Mouse (Mus musculus) forebrain, embryonic 10.5 days (tissue): ENCODE measurements at regions not wholly inside any gene's neighbourhood (a gene's known extent, or its start where the extent isn't known, plus 50 kb on each side); places are given as distances from the start of the nearest gene placed in this dataset.
"Not testable (repeated sequence)": the region's sequence is repeated elsewhere in the genome, so short reads cannot be mapped to it uniquely, and the experiment has no call there.

Experiments used
- DNase-seq: peaks from one replicate; pipeline ENCODE4 v3.0.0-alpha.2; 2017; ENCODE audit warnings: low spot score; ENCODE audit errors: extremely low spot score
- H3K27ac ChIP-seq: fragments of 300-500 bp; sonication (generic); 2 replicates; pipeline ENCODE4 v1.5.1; 2016; ENCODE audit warnings: mild to moderate bottlenecking
- H3K27me3 ChIP-seq: fragments of 300-500 bp; sonication (generic); 2 replicates; pipeline ENCODE4 v1.6.1; 2016; ENCODE audit warnings: mild to moderate bottlenecking; ENCODE audit not compliant: poor library complexity, severe bottlenecking
- H3K36me3 ChIP-seq: fragments of 300-500 bp; sonication (generic); replicated peaks from 2 replicates; pipeline ENCODE4 v1.6.1; 2016; ENCODE audit warnings: mild to moderate bottlenecking, moderate library complexity
- H3K4me1 ChIP-seq: fragments of 300-500 bp; sonication (generic); 2 replicates; pipeline ENCODE4 v1.6.1; 2016
- H3K4me3 ChIP-seq: fragments of 300-500 bp; sonication (generic); 2 replicates; pipeline ENCODE4 v1.5.1; 2016; ENCODE audit warnings: mild to moderate bottlenecking, moderate library complexity
- H3K9me3 ChIP-seq: fragments of 300-500 bp; sonication (generic); 2 replicates; pipeline ENCODE4 v1.6.1; 2016; ENCODE audit warnings: mild to moderate bottlenecking, moderate library complexity
- WGBS: fragments of 180-500 bp; shearing (Covaris S2); methylation state at CpG from one replicate; pipeline ENCODE4 v1.1.7; 2016; 5-methylcytosine and 5-hydroxymethylcytosine counted together

DNA sequence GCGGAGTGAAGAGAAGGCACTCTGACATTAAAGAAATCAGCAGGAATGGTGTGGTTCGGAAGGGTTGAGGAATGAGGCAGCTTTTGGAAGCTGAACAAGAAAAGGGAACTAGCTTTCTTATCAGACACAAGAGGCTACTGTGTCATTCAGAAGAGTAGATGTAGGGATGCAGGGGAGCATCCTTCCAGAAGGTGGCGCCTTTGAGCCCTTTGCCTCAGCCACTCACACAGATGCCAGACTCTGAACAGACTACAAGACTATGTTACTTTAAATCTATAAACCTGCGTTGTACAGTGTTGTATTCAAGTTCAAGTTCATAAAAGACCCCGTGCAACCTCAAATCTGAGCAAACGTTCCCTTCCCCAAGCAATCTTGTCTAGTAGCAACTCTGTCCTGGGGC, 128.9 kb downstream of the Kap start:
- not testable (repeated sequence) for H3K9me3 ChIP-seq, DNase-seq, H3K27ac ChIP-seq, H3K36me3 ChIP-seq, H3K27me3 ChIP-seq, H3K4me3 ChIP-seq, H3K4me1 ChIP-seq
- 66% methylated on average over 6 of the region's 6 CpGs for WGBS

DNA sequence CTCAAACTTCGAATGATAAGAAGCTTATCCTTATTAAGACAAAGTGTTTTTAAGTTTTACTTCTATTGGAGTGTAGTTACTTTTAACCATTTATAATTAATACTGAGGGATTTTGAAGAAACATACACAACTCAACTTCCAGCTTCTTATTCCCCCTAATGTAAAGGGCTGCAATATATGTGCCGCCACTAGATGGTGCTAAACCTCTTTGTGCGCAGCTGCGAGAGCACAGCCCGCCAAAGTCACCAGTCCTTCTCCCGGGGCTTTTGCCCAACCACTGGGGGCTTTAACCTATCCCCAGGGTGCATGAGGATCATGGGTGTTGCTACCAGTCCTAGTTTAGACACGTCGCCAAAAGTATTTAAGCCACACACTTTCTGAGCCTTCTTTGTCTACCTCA, 146.8 kb downstream of the Kap start:
- WGBS = 4% methylated on average over 8 of the region's 8 CpGs
- peak; percentile 30 for DNase-seq

DNA sequence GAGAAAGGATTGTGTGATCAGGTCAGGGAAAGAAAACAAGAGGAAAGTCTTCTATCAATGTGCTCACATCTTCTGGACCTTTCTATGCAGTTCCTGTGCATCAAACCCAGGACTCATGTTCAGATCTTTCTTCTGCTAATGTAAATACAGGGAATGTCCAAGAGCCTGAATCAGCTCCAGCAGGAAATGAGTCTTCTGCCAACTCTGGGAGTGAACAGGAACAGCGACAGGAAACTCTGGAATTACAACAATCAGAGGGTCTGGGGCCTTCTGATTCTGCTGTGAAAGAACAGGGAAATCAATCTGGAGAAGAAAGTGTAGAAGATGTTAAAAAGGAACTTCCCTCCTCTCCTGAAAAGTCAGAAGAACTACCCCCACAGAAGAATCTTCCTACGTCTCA, 151.9 kb downstream of the Kap start:
- Histone ChIP-seq H3K27ac (no peak overlapping the region), H3K36me3 (no peaks in the 10 kb centered on the region), H3K4me3 (no peak overlapping the region), H3K27me3 (no peaks in the 10 kb centered on the region), H3K4me1 (no peaks in the 10 kb centered on the region), H3K9me3 (no peaks in the 10 kb centered on the region)
- 68% methylated on average over 2 of the region's 2 CpGs for WGBS
- DNase-seq = no peak

More for the DNA sequence above, 146.8 kb downstream of the Kap start:
- not testable (repeated sequence) for H3K27me3 ChIP-seq, H3K27ac ChIP-seq, H3K9me3 ChIP-seq, H3K4me1 ChIP-seq, H3K36me3 ChIP-seq
- peak overlapping the region; percentile 19; the same call in 1 of the 2 replicates for H3K4me3 ChIP-seq
